Mouse (Mus musculus) erythroblast, embryonic 14.5 days (primary cell): ENCODE data around the gene Thap4.

Experiments
- GATA1 ChIP-seq: IDR thresholded peaks from 2 replicates; pipeline ENCODE4 v1.6.1; 2012; ENCODE audit warnings: low read length, inconsistent platforms, mixed read lengths
- TAL1 ChIP-seq: IDR thresholded peaks from 3 replicates; pipeline ENCODE4 v1.6.1; 2012; ENCODE audit warnings: low read length, inconsistent platforms, mixed read lengths

- TF ChIP-seq GATA1 (no peak), TAL1 (no peak)
Measured at GRCm38 (mm10) chr1:93754573-93755290, at the start of gene Thap4.
